Mouse (Mus musculus) erythroblast, embryonic 14.5 days (primary cell): ENCODE results near the gene Tubb4a. TPM values are rescaled to one million over a fixed set of nuclear protein-coding genes. Genes with fewer than 3 reads are reported as not detected.
A peak's percentile ranks its signal among the peaks of the same experiment; 100 is the strongest.

Source experiments
- H3K27me3 ChIP-seq: 2 replicates; pipeline ENCODE4 v1.6.1; 2012; ENCODE audit warnings: inconsistent platforms; ENCODE audit not compliant: control insufficient read depth
- H3K36me3 ChIP-seq: 2 replicates; pipeline ENCODE4 v1.6.1; 2012; ENCODE audit warnings: mild to moderate bottlenecking, inconsistent platforms; ENCODE audit not compliant: control insufficient read depth
- H3K4me1 ChIP-seq: 2 replicates; pipeline ENCODE4 v1.6.1; 2012; ENCODE audit warnings: inconsistent platforms; ENCODE audit not compliant: control insufficient read depth
- H3K4me3 ChIP-seq: replicated peaks from 2 replicates; pipeline ENCODE3; 2012; ENCODE audit warnings: moderate library complexity, mild to moderate bottlenecking, inconsistent platforms
- H3K9me3 ChIP-seq: 2 replicates; pipeline ENCODE4 v1.6.1; 2012; ENCODE audit warnings: low read length, inconsistent platforms, mixed read lengths; ENCODE audit not compliant: control insufficient read depth
- GATA1 ChIP-seq: IDR thresholded peaks from 2 replicates; pipeline ENCODE4 v1.6.1; 2012; ENCODE audit warnings: low read length, inconsistent platforms, mixed read lengths
- TAL1 ChIP-seq: IDR thresholded peaks from 3 replicates; pipeline ENCODE4 v1.6.1; 2012; ENCODE audit warnings: low read length, inconsistent platforms, mixed read lengths
- polyA plus RNA-seq: library from polyadenylated mRNA; stranded (reverse); fragments of >175 nt; gene quantifications from 2 replicates; pipeline ENCODE4 v1.2.3, GENCODE M21; 2012

Gene Tubb4a
- polyA plus RNA-seq, 1 experiment = not detected

DNA sequence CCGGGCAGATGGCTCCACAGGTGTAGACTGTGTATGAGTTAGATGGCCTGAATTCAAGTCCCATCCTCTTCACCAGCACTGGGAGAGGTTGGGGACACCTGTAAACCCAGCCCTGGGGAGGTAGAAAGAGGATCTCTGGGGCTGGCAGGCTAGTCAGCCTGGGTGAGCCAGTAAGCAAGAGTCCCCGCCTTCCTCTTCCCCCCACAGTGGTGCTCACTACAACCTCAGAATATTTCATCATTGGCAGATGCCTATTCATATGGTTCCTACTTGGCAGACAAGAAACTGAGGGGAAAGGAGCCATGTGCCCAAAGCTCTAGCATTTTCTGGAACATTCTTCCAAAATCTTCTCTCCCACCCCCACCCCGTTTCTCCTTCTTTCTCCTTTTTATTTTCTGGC lies 38.8 kb downstream of the Tubb4a start:
- peaks cover 9% of the 10 kb centered on the region; the same call in 1 of the 2 replicates for H3K36me3 ChIP-seq
- H3K9me3 ChIP-seq = no peaks in the 10 kb centered on the region
- no peaks in the 10 kb centered on the region for H3K27me3 ChIP-seq
- no peak overlapping the region for H3K4me3 ChIP-seq
- H3K4me1 ChIP-seq = peaks cover 4% of the 10 kb centered on the region; the same call in 1 of the 2 replicates
- TF ChIP-seq GATA1 (no peak), TAL1 (no peak)

DNA sequence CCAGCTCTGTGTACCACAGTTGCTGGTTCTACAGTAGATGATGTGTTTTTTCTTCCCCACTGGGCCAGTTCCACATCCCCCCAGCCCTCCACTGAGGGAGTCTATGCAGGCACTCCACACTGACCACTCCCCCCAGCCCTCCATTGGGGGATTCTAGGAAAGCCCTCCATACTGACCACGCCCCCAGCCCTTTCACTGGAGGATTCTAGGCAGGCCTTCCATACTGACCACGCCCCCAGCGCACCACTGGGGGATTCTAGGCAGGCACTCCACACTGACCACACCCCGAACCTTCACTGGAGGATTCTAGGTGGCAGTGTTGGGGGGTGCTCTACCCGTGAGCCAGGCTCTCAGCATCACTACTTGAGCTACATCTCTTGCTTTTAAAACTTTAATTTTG lies 40.2 kb downstream of the Tubb4a start:
- peaks cover 2% of the 10 kb centered on the region; the same call in 1 of the 2 replicates for H3K36me3 ChIP-seq
- TF ChIP-seq GATA1 = no peak
- no peak for TF ChIP-seq TAL1
- peaks cover 4% of the 10 kb centered on the region; the same call in 1 of the 2 replicates for H3K4me1 ChIP-seq
- H3K4me3 ChIP-seq = no peak overlapping the region
- H3K9me3 ChIP-seq = no peaks in the 10 kb centered on the region
- H3K27me3 ChIP-seq = no peaks in the 10 kb centered on the region; the same call in 1 of the 2 replicates

DNA sequence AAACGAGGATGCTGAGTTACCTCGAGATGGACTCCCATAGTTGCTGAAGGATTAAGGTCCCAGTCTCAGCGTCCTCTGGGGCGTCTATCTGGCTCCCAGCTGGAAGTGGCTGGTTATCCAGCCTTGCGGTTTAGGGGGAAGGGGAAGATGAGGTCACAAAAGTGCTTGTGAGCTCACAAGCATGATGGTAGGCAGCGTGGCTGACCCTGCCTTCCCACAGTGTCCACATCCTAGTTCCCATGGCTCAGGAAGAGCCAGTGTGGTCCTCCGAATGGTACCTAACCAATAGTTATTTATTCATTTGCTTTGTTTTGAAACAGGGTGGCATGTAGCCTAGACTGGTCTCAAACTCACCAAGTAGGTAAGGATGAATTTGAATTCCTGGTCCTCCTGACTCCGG lies 46.0 kb downstream of the Tubb4a start, which contains the start of gene Slc25a41:
Gene Slc25a41, minus strand, starts transcription at position 101 of the 400 bp plus-strand sequence.
- peaks cover 5% of the 10 kb centered on the region for H3K4me1 ChIP-seq
- no peaks in the 10 kb centered on the region; the same call in 1 of the 2 replicates for H3K36me3 ChIP-seq
- peaks cover 26% of the 10 kb centered on the region for H3K27me3 ChIP-seq
- no peak for TF ChIP-seq GATA1
- no peak for TF ChIP-seq TAL1
- no peak within 1 kb of the TSS for H3K4me3 ChIP-seq
- H3K9me3 ChIP-seq = peaks cover 3% of the 10 kb centered on the region; the same call in 1 of the 2 replicates

DNA sequence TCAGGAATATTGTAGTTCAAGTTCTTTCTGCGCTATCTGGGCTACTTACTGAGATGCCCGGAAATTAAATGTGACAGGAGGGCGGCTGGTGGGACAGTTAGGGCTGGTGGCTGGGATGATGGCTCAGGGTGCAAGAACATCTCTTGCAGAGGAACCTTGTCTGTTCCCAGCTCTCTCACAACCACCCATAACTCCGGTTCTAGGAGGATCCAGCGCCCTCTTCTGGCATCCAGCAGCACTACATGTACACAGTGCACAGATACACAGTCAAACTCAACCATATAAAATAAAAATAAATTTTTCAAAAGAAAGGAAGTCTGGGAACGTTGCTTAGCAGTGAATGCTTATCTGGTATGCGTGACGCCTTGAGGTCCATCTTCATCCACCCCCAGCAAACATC lies 48.6 kb downstream of the Tubb4a start:
- H3K27me3 ChIP-seq = peaks cover 28% of the 10 kb centered on the region
- peaks cover 5% of the 10 kb centered on the region for H3K4me1 ChIP-seq
- H3K4me3 ChIP-seq = no peak overlapping the region
- TF ChIP-seq GATA1 (no peak), TAL1 (no peak)
- no peaks in the 10 kb centered on the region for H3K36me3 ChIP-seq
- H3K9me3 ChIP-seq = peaks cover 3% of the 10 kb centered on the region; the same call in 1 of the 2 replicates

DNA sequence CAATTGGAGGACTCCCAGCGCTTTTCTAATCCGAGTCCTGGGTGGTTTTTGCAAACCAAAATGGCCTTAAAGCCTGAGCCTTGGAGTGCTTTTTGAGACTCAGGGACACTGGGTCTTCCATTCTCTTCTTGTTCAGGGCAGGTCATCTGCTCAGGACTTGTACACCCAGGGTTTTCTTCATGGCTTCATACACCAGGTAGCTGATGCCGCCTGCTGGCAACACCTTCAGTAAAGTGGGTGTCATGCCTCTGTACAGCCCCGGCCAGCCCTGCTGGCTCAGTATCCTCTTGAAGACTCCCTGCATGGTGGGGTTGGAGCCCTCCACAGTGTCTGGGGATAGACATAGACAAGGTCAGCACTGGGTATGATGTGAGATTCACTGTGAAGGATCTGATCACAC lies 54.7 kb downstream of the Tubb4a start:
- Histone ChIP-seq H3K36me3 (peaks cover 19% of the 10 kb centered on the region), H3K27me3 (peaks cover 5% of the 10 kb centered on the region), H3K9me3 (no peaks in the 10 kb centered on the region), H3K4me1 (peaks cover 41% of the 10 kb centered on the region), H3K4me3 (peak overlapping the region; percentile 77)
- TF ChIP-seq GATA1 (no peak), TAL1 (no peak)

DNA sequence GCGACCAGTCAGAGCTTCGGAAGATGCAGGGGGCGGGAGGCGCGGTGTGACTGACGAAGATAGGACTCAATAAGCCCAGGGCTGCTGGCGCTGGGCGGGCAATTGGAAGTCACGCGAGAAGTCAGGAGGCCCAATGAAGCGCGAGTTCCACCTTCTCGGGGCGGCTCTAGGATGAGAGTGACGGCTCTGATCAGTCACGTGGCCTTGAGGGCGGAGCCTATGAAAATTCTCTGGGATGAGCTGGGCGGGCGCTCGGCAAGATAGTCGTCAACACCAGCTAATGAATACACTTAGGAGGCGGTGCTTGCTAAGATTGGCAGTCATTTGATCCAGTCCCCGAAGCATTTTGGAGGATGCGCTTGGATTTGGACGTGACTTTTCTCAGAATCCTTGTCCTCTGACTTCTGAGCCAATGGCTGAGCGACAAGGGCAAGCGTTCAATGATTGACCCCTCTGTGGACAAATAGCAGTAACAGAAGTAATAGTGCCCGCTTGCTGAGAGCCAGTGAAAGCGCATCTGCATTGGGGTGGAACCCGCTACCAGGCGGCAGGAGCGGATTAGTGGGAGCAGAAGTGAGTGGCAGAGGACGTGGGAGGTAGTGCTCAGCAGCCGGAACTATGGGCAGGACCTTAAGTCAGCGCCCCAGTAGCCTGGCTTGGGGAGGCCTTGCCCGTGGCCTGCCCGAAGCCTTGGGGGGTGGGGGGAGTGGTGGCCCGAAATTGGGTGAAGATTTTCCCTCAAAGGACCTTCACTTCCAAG lies 55.7 kb downstream of the Tubb4a start:
- 0 out of 2 replicates have a peak, but pooled peaks cover 2% of the 10 kb centered on the region for H3K27me3 ChIP-seq
- H3K4me1 ChIP-seq = peaks cover 51% of the 10 kb centered on the region
- no peaks in the 10 kb centered on the region for H3K9me3 ChIP-seq
- H3K4me3 ChIP-seq = peak overlapping the region; percentile 77
- TF ChIP-seq GATA1 (no peak), TAL1 (0 out of 3 replicates have a peak, but pooled peaks have one; percentile 12)
- H3K36me3 ChIP-seq = peaks cover 29% of the 10 kb centered on the region

DNA sequence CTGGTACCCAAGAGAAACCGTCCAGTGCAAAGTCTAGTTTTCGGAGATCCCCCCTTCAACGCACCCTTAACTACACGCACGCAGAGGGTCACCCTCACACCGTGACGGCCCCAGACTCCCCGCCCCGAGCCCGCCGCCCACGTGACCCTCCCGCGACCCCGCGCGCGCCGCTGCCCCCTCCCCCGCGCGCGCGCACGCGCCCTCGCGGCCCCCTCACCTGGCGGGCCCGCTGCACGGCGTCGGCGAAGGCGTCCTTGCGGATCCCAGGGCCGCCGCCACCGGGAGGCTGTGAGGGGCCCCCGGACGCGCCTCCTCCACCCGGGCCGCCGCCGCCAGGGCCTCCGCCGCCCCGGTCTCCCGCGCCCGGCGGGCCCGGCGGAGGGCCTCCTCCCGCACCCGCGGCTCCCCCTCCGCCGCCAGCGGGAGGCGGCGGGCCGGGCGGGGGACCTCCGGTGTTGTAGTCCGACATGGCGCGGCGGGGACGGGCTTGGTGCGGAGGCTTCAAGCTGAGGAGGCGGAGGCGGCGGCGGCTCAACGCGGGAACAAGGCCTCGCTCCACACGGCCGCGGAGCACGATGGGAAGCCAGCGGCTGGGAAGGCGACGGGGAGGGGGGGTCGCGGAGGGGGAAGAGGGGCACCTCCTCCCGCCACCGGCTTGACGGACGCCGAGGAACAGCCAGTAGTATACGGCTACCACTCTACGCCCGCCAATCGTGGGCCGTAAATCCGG lies 56.5 kb downstream of the Tubb4a start, which contains the start of gene Khsrp:
Gene Khsrp, minus strand, starts transcription at position 592 of the 730 bp plus-strand sequence.
- Histone ChIP-seq H3K4me1 (peaks cover 58% of the 10 kb centered on the region), H3K9me3 (no peaks in the 10 kb centered on the region), H3K4me3 (peak within 1 kb of the TSS; percentile 77), H3K27me3 (0 out of 2 replicates have a peak, but pooled peaks cover 2% of the 10 kb centered on the region), H3K36me3 (peaks cover 36% of the 10 kb centered on the region)
- TF ChIP-seq TAL1 (no peak), GATA1 (no peak)

Other genes starting within 250 kb of the Tubb4a start
- gene Acsbg2, start 213.3 kb downstream of the Tubb4a start, polyA plus RNA-seq = not detected in 2 replicates
- not detected in 2 replicates for gene 1700061G19Rik, start 212.3 kb downstream of the Tubb4a start, polyA plus RNA-seq
- 5.1 and 5.8 TPM in 2 replicates for gene Mllt1, start 152.4 kb downstream of the Tubb4a start, polyA plus RNA-seq
- gene Acer1, start 105.7 kb downstream of the Tubb4a start, polyA plus RNA-seq = 0.01 TPM in 1 of 2 replicates, not detected in the other
- gene Clpp, start 97.5 kb downstream of the Tubb4a start, polyA plus RNA-seq = 12.3 and 14.6 TPM in 2 replicates
- 2.1 and 2.9 TPM in 2 replicates for gene Alkbh7, start 90.4 kb downstream of the Tubb4a start, polyA plus RNA-seq
- not detected in 2 replicates for gene Pspn, start 87.8 kb downstream of the Tubb4a start, polyA plus RNA-seq
- gene Gtf2f1, start 76.5 kb downstream of the Tubb4a start, polyA plus RNA-seq = 31.9 and 32.9 TPM in 2 replicates
- gene Gm17949, start 76.3 kb downstream of the Tubb4a start, polyA plus RNA-seq = not detected in 2 replicates
- 31.3 and 33.6 TPM in 2 replicates for gene Khsrp, start 56.3 kb downstream of the Tubb4a start, polyA plus RNA-seq
- gene Slc25a41, start 46.1 kb downstream of the Tubb4a start, polyA plus RNA-seq = not detected in 2 replicates
- 0.05 TPM in 2 replicates for gene Crb3, start 28.7 kb downstream of the Tubb4a start, polyA plus RNA-seq
- gene Slc25a23, start 27.9 kb downstream of the Tubb4a start, polyA plus RNA-seq = 0.21 and 0.26 TPM in 2 replicates
- 0.03 and 0.09 TPM in 2 replicates for gene Dennd1c, start 9.3 kb downstream of the Tubb4a start, polyA plus RNA-seq
- gene Tnfsf9, start 17.5 kb upstream of the Tubb4a start, polyA plus RNA-seq = 0.04 TPM in 1 of 2 replicates, not detected in the other
- gene Cd70, start 62.0 kb upstream of the Tubb4a start, polyA plus RNA-seq = not detected in 2 replicates
- gene Tnfsf14, start 106.4 kb upstream of the Tubb4a start, polyA plus RNA-seq = 0.02 TPM in 1 of 2 replicates, not detected in the other
- gene C3, start 140.4 kb upstream of the Tubb4a start, polyA plus RNA-seq = 0.11 and 0.12 TPM in 2 replicates
- 1.4 and 1.9 TPM in 2 replicates for gene Gpr108, start 160.7 kb upstream of the Tubb4a start, polyA plus RNA-seq
- 0.04 and 0.18 TPM in 2 replicates for gene Trip10, start 161.7 kb upstream of the Tubb4a start, polyA plus RNA-seq
- gene Vav1, start 191.3 kb upstream of the Tubb4a start, polyA plus RNA-seq = 0.18 and 0.21 TPM in 2 replicates